Mouse (Mus musculus) liver, embryonic 16.5 days (tissue): ENCODE measurements around the gene Mad1l1. TPM values are rescaled to one million over a fixed set of nuclear protein-coding genes. Genes with fewer than 3 reads are reported as not detected.

Source experiments
- ATAC-seq: fragments of 200-750 bp; cut with Nextera tagmentation; 2 replicates; pipeline ENCODE4 v1.8.0; 2017; ENCODE audit warnings: low read depth, mild to moderate bottlenecking, moderate number of reproducible peaks, moderate library complexity
- H3K27ac ChIP-seq: fragments of 300-500 bp; sonication (generic); 2 replicates; pipeline ENCODE4 v1.5.1; 2014; ENCODE audit warnings: mild to moderate bottlenecking, low read length
- H3K27me3 ChIP-seq: fragments of 300-500 bp; sonication (generic); 2 replicates; pipeline ENCODE4 v1.6.1; 2014; ENCODE audit warnings: low read depth, low read length, mixed read lengths; ENCODE audit not compliant: control insufficient read depth, insufficient read depth
- H3K36me3 ChIP-seq: fragments of 300-500 bp; sonication (generic); 2 replicates; pipeline ENCODE4 v1.6.1; 2014; ENCODE audit warnings: mild to moderate bottlenecking; ENCODE audit not compliant: control insufficient read depth, insufficient read depth
- H3K4me1 ChIP-seq: fragments of 300-500 bp; sonication (generic); 2 replicates; pipeline ENCODE4 v1.6.1; 2014; ENCODE audit warnings: low read depth, low read length, mixed read lengths; ENCODE audit not compliant: control insufficient read depth
- H3K4me2 ChIP-seq: fragments of 300-500 bp; sonication (generic); 2 replicates; pipeline ENCODE4 v1.6.1; 2014; ENCODE audit warnings: low read depth, low read length, mixed read lengths
- H3K4me3 ChIP-seq: fragments of 300-500 bp; sonication (generic); 2 replicates; pipeline ENCODE4 v1.5.1; 2014; ENCODE audit warnings: low read depth, mild to moderate bottlenecking, low read length
- H3K9ac ChIP-seq: fragments of 300-500 bp; sonication (generic); 2 replicates; pipeline ENCODE4 v1.6.1; 2014; ENCODE audit warnings: low read depth, low read length
- H3K9me3 ChIP-seq: fragments of 300-500 bp; sonication (generic); replicated peaks from 2 replicates; pipeline ENCODE4 v1.6.1; 2016; ENCODE audit warnings: low read length; ENCODE audit not compliant: control insufficient read depth
- WGBS: fragments of 180-500 bp; shearing (Covaris S2); extraction: QIAGEN DNeasy Blood & Tissue Kit; methylation state at CpG from one replicate; pipeline ENCODE4 v1.1.7; 2014; ENCODE audit not compliant: insufficient replicate concordance; 5-methylcytosine and 5-hydroxymethylcytosine counted together
- polyA plus RNA-seq: library from polyadenylated mRNA; unstranded; fragments of >200 nt; fragmentation: Nextera tagmentation; extraction: Ambion mirVana; gene quantifications from 2 replicates; pipeline ENCODE4 v1.2.1, GENCODE M21; 2015

Mad1l1 gene
- polyA plus RNA-seq, 1 experiment from 2014 or later, result 19.3 TPM

DNA sequence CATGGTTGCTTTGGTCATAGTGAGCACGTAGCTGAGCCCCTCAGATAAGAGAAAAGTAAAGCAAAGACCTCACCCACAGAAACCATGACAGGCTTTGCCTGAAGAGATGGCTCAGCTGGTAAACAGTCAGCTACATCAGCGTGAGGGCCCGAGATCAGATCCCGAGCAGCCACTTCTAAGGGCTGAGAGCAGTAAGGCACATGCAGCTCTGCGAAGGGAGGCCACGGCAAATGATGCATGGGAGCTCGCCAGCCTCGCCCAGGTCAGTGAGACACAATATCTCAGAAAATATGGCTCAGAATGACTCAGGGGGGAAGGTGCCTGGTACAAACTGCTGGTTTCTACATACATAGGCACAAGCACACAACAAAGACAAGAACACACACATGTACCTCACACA lies 143.8 kb downstream of the Mad1l1 start:
- no peak overlapping the region for H3K4me2 ChIP-seq
- H3K27me3 ChIP-seq, result no peaks in the 10 kb centered on the region
- no peak overlapping the region for H3K4me3 ChIP-seq
- WGBS, result 57% methylated on average over 8 of the region's 8 CpGs
- no peak overlapping the region for H3K9ac ChIP-seq
- ATAC-seq, result no peak
- H3K9me3 ChIP-seq, result no peaks in the 10 kb centered on the region
- no peak overlapping the region for H3K27ac ChIP-seq
- no peaks in the 10 kb centered on the region for H3K4me1 ChIP-seq
- no peaks in the 10 kb centered on the region for H3K36me3 ChIP-seq

GRCm38 (mm10) chr5:140176370-140176769 lies 145.0 kb downstream of the Mad1l1 start:
- no peaks in the 10 kb centered on the region for H3K36me3 ChIP-seq
- no peaks in the 10 kb centered on the region for H3K27me3 ChIP-seq
- H3K27ac ChIP-seq, result no peak overlapping the region
- no peak overlapping the region for H3K9ac ChIP-seq
- no peak overlapping the region for H3K4me3 ChIP-seq
- no peaks in the 10 kb centered on the region for H3K9me3 ChIP-seq
- H3K4me1 ChIP-seq, result no peaks in the 10 kb centered on the region
- H3K4me2 ChIP-seq, result no peak overlapping the region
- 69% methylated on average over 3 of the region's 3 CpGs for WGBS
- no peak for ATAC-seq

- no peaks in the 10 kb centered on the region for H3K27me3 ChIP-seq
- H3K4me2 ChIP-seq, result no peak overlapping the region
- H3K4me1 ChIP-seq, result no peaks in the 10 kb centered on the region
- H3K27ac ChIP-seq, result no peak overlapping the region
- H3K9me3 ChIP-seq, result no peaks in the 10 kb centered on the region
- 82% methylated on average over 14 of the region's 14 CpGs for WGBS
- no peaks in the 10 kb centered on the region for H3K36me3 ChIP-seq
- no peak for ATAC-seq
- H3K9ac ChIP-seq, result no peak overlapping the region
- H3K4me3 ChIP-seq, result no peak overlapping the region
Observed at GRCm38 (mm10) chr5:140174814-140175490, 146.4 kb downstream of the Mad1l1 start.

GRCm38 (mm10) chr5:140174066-140174465 lies 147.3 kb downstream of the Mad1l1 start:
- no peak for ATAC-seq
- H3K27ac ChIP-seq, result no peak overlapping the region
- no peak overlapping the region for H3K4me2 ChIP-seq
- no peaks in the 10 kb centered on the region for H3K9me3 ChIP-seq
- no peaks in the 10 kb centered on the region for H3K4me1 ChIP-seq
- 65% methylated on average over 3 of the region's 3 CpGs for WGBS
- H3K4me3 ChIP-seq, result no peak overlapping the region
- no peak overlapping the region for H3K9ac ChIP-seq
- no peaks in the 10 kb centered on the region for H3K36me3 ChIP-seq
- no peaks in the 10 kb centered on the region for H3K27me3 ChIP-seq

- H3K36me3 ChIP-seq, result no peaks in the 10 kb centered on the region
- no peaks in the 10 kb centered on the region for H3K9me3 ChIP-seq
- 81% methylated on average over 4 of the region's 4 CpGs for WGBS
- no peaks in the 10 kb centered on the region for H3K27me3 ChIP-seq
- H3K27ac ChIP-seq, result no peak overlapping the region
- H3K4me3 ChIP-seq, result no peak overlapping the region
- ATAC-seq, result no peak
- H3K9ac ChIP-seq, result no peak overlapping the region
- no peak overlapping the region for H3K4me2 ChIP-seq
- no peaks in the 10 kb centered on the region; the same call in 1 of the 2 replicates for H3K4me1 ChIP-seq
Observed at GRCm38 (mm10) chr5:140173181-140173580, 148.2 kb downstream of the Mad1l1 start.

- no peaks in the 10 kb centered on the region for H3K27me3 ChIP-seq
Observed at GRCm38 (mm10) chr5:140171710-140172109, 149.6 kb downstream of the Mad1l1 start.

DNA sequence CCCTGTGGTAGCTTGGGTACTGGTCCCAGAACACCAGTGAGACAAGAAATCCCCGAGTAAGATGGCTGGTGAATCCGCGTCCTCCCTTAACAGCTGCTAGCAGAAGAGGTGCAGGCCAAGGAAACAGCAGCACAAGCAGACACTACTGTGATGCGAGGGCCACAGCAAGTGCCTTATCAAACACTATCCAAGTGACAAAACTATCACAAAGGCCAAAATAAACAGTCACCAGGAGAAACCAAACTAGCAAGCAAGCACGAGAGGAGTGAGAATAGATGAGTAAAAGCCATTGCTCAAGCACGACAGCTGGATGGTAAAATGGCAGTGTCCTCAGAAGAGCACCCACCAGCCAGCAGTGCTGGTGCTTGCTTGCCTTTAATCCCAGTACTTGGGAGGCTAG lies 153.8 kb downstream of the Mad1l1 start:
- Histone ChIP-seq H3K9me3 (no peaks in the 10 kb centered on the region), H3K9ac (no peak overlapping the region)

More at GRCm38 (mm10) chr5:140171710-140172109, 149.6 kb downstream of the Mad1l1 start:
- Histone ChIP-seq H3K4me1 (no peaks in the 10 kb centered on the region; the same call in none of the 2 replicates), H3K27ac (no peak overlapping the region), H3K36me3 (no peaks in the 10 kb centered on the region), H3K4me3 (no peak overlapping the region), H3K4me2 (no peak overlapping the region), H3K9me3 (no peaks in the 10 kb centered on the region), H3K9ac (no peak overlapping the region)
- ATAC-seq, result no peak
- 74% methylated on average over 1 of the region's 1 CpGs for whole genome bisulfite sequencing

GRCm38 (mm10) chr5:140167080-140167479 lies 154.3 kb downstream of the Mad1l1 start:
- Histone ChIP-seq H3K9me3 (no peaks in the 10 kb centered on the region), H3K27ac (no peak overlapping the region), H3K36me3 (no peaks in the 10 kb centered on the region), H3K4me1 (no peaks in the 10 kb centered on the region; the same call in none of the 2 replicates), H3K4me2 (no peak overlapping the region), H3K4me3 (no peak overlapping the region), H3K9ac (no peak overlapping the region), H3K27me3 (no peaks in the 10 kb centered on the region)
- no peak for ATAC-seq
- WGBS, result 73% methylated on average over 6 of the region's 6 CpGs

More for the DNA sequence above, 153.8 kb downstream of the Mad1l1 start:
- Histone ChIP-seq H3K27ac (no peak overlapping the region), H3K4me3 (no peak overlapping the region), H3K4me1 (no peaks in the 10 kb centered on the region; the same call in none of the 2 replicates), H3K27me3 (no peaks in the 10 kb centered on the region), H3K4me2 (no peak overlapping the region), H3K36me3 (no peaks in the 10 kb centered on the region)
- 63% methylated on average over 6 of the region's 6 CpGs for WGBS
- no peak for ATAC-seq

DNA sequence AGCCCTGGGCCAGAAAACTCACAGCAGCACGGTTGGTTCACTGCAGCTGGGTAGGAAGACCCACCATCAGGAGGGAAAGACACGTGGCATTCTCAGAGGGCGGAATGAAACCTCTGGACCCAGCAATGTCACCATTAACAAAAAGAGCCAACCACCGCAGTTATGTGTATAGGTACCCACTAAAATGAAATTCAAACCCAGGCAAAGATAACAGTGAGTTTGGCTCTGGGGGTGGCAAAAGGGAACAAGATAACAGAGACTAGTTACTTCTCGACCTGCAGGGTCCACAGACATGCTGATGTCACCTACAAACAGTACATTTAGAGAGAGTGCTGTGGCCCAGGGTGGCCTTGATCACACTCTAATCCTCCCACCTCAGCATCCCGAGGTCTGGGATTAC lies 157.4 kb downstream of the Mad1l1 start:
- Histone ChIP-seq H3K27ac (no peak overlapping the region), H3K4me1 (peaks cover 2% of the 10 kb centered on the region), H3K4me3 (no peak overlapping the region), H3K36me3 (no peaks in the 10 kb centered on the region), H3K27me3 (no peaks in the 10 kb centered on the region), H3K9ac (no peak overlapping the region), H3K9me3 (no peaks in the 10 kb centered on the region), H3K4me2 (no peak overlapping the region)
- 65% methylated on average over 6 of the region's 6 CpGs for WGBS
- ATAC-seq, result no peak
